ENCODE assay signal across 8 mouse cellular contexts in the genomic region with DNA sequence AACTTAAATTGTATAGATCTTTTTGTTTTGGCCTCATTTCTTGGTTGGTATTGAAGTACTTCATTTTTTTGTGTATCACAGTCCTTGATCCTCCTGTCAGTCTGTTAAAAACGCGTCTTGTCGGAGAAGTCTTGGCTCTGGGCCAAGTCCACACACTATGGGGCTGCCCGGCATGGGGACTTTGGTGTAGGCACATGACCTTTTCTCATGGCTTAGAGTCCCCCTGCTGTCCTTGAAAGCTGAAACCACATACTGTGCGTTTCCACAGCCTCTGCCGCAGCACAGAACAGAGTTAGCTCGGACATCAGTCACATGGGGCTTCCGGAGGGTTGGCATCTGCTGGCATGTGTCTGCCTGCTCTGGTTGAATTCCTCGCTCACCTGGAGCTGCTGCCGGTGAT. TPM values are rescaled to one million over a fixed set of nuclear protein-coding genes. Genes with fewer than 3 reads are reported as not detected.
A peak's percentile ranks its signal among the peaks of the same experiment; 100 is the strongest.
DNase-seq lines count a peak whose midpoint lies in the region; ATAC-seq and TF ChIP-seq lines count a peak whose summit lies in the region.

No protein-coding gene starts in this region.

- peaks cover 27% of the 10 kb centered on the region for H3K36me3 ChIP-seq in forebrain, embryonic 14.5 days (ENCODE audit: control insufficient read depth, insufficient read depth, low read length)
- no peaks in the 10 kb centered on the region for H3K36me3 ChIP-seq in limb, embryonic 11.5 days (ENCODE audit: control insufficient read depth, insufficient read depth, low read length)

- intact Hi-C loops in gastrocnemius, postnatal 36 days (cut with DNase I) = no loop called here

- no peaks in the 10 kb centered on the region for H3K4me1 ChIP-seq in forebrain, embryonic 14.5 days (ENCODE audit: control insufficient read depth, insufficient read depth, low read length)
- H3K4me1 ChIP-seq in limb, embryonic 11.5 days (ENCODE audit: control insufficient read depth, insufficient read depth, low read length) = 0 out of 2 replicates have a peak, but pooled peaks cover 2% of the 10 kb centered on the region

- no peak overlapping the region for H3K9ac ChIP-seq in forebrain, embryonic 14.5 days (ENCODE audit: low read length)
- no peak overlapping the region for H3K9ac ChIP-seq in limb, embryonic 11.5 days (ENCODE audit: low read length)

- H3K4me2 ChIP-seq in forebrain, embryonic 14.5 days (ENCODE audit: low read length) = no peak overlapping the region
- H3K4me2 ChIP-seq in limb, embryonic 11.5 days (ENCODE audit: low read depth, severe bottlenecking) = no peak overlapping the region

- peak overlapping the region; percentile 48; the same call in 1 of the 2 replicates for H3K27ac ChIP-seq in layer of hippocampus, adult 2 months
- no peak overlapping the region for H3K27ac ChIP-seq in forebrain, embryonic 14.5 days (ENCODE audit: low read depth, low read length)
- H3K27ac ChIP-seq in limb, embryonic 11.5 days (replicated peaks; ENCODE audit: low read depth, low read length) = no peak overlapping the region

- H3K4me3 ChIP-seq in layer of hippocampus, adult 2 months = no peak overlapping the region
- no peak overlapping the region for H3K4me3 ChIP-seq in forebrain, embryonic 14.5 days (ENCODE audit: low read depth, low read length)
- H3K4me3 ChIP-seq in limb, embryonic 11.5 days (ENCODE audit: low read depth, low read length) = no peak overlapping the region

- peak; percentile 58; the same call in 1 of the 2 replicates for ATAC-seq in forebrain, embryonic 14.5 days
- ATAC-seq in limb, embryonic 11.5 days (ENCODE audit: insufficient number of reproducible peaks, low FRiP score, low TSS enrichment, low read depth) = no peak

- no peaks in the 10 kb centered on the region for H3K9me3 ChIP-seq in forebrain, embryonic 14.5 days (replicated peaks; ENCODE audit: control insufficient read depth, low read length)
- H3K9me3 ChIP-seq in limb, embryonic 11.5 days (ENCODE audit: control insufficient read depth, low read length) = no peaks in the 10 kb centered on the region

- no peak; the same call in 1 of the 2 replicates for TF ChIP-seq CTCF in layer of hippocampus, adult 2 months (conservative IDR thresholded peaks at IDR 0.05)

- H3K27me3 ChIP-seq in forebrain, embryonic 14.5 days (replicated peaks; ENCODE audit: control insufficient read depth, insufficient read depth, low read length) = no peaks in the 10 kb centered on the region
- no peaks in the 10 kb centered on the region for H3K27me3 ChIP-seq in limb, embryonic 11.5 days (ENCODE audit: control insufficient read depth, insufficient read depth, low read length)

- no peak for DNase-seq in layer of hippocampus, adult 2 months (ENCODE audit: low spot score in 2 of 2)
- DNase-seq in layer of hippocampus, adult 11-12 months (ENCODE audit: low spot score) = no peak
- peak; percentile 72 for DNase-seq in adrenal gland, postnatal 14 days
- peak; percentile 65 for DNase-seq in forebrain, embryonic 14.5 days (ENCODE audit: low spot score)
- peak; percentile 34 for DNase-seq in limb, embryonic 11.5 days (ENCODE audit: low spot score)
- no peak for DNase-seq in gastrocnemius, postnatal 36 days
- no peak for DNase-seq in urinary bladder, postnatal 4 days (ENCODE audit: low spot score in 2 of 2)
- DNase-seq in adipocyte (ENCODE audit: low spot score) = no peak

- 14% methylated on average over 10 of the region's 10 CpGs for WGBS in forebrain, embryonic 14.5 days
- WGBS in limb, embryonic 11.5 days = 54% methylated on average over 10 of the region's 10 CpGs

RNA-seq across cellular contexts. Expression of gene Mok, which starts 36.5 kb away (rescaled TPM):
- 10 to 100 TPM; 10.4 to 13.7 TPM for total RNA-seq in layer of hippocampus, adult 2 months (2021)
- total RNA-seq in adrenal gland, postnatal 14 days (2021) = 0.93 and 1.9 TPM in 2 replicates
- 16.3 and 18.9 TPM in 2 replicates for polyA plus RNA-seq in forebrain, embryonic 14.5 days (2014; fragmentation: Nextera tagmentation; extraction: Ambion mirVana)
- polyA plus RNA-seq in limb, embryonic 11.5 days (2014; fragmentation: Nextera tagmentation; extraction: Ambion mirVana) = 5.9 and 7.1 TPM in 2 replicates
- under 1 TPM in 1 of 2 experiments, not detected in 1; 0.37 TPM for total RNA-seq in gastrocnemius, postnatal 36 days (2021)

RNA-seq across cellular contexts. Expression of gene Zfp839, which starts 45.8 kb away (rescaled TPM):
- 10 to 100 TPM; 12.8 to 13.2 TPM for total RNA-seq in layer of hippocampus, adult 2 months (2021)
- 13.5 and 15.1 TPM in 2 replicates for total RNA-seq in adrenal gland, postnatal 14 days (2021)
- polyA plus RNA-seq in forebrain, embryonic 14.5 days (2014; fragmentation: Nextera tagmentation; extraction: Ambion mirVana) = 0.81 and 0.88 TPM in 2 replicates
- 4.3 and 4.8 TPM in 2 replicates for polyA plus RNA-seq in limb, embryonic 11.5 days (2014; fragmentation: Nextera tagmentation; extraction: Ambion mirVana)
- 1 to 10 TPM; 4.2 to 7.3 TPM for total RNA-seq in gastrocnemius, postnatal 36 days (2021)

Comparison
In these comparisons a context has a peak if more than half of its experiments do, and no peak if none do; other contexts are left out.
1. DNase-seq: peak in adrenal gland, postnatal 14 days (single experiment), forebrain, embryonic 14.5 days (single experiment) and limb, embryonic 11.5 days (single experiment); none in layer of hippocampus, adult 2 months (0 of 2), layer of hippocampus, adult 11-12 months (single experiment), gastrocnemius, postnatal 36 days (0 of 2), urinary bladder, postnatal 4 days (0 of 2) and adipocyte (single experiment).